Mouse (Mus musculus) heart, adult 8-10 months (tissue): Measurements from ENCODE around the gene Id3. TPM values are rescaled to one million over a fixed set of nuclear protein-coding genes. Genes with fewer than 3 reads are reported as not detected.
A peak's percentile ranks its signal among the peaks of the same experiment; 100 is the strongest.

Experiments used
- DNase-seq: peaks from one replicate; pipeline ENCODE4 v3.0.0; 2022; ENCODE audit warnings: low spot score
- total RNA-seq, 4 experiments: library from RNA; stranded (reverse); gene quantifications; 2 replicates each; pipeline ENCODE4 v1.2.4; 2022

Gene Id3
- total RNA-seq, 4 experiments from 2014 or later: 41.4 to 71.3 (median 61.6) TPM

DNA sequence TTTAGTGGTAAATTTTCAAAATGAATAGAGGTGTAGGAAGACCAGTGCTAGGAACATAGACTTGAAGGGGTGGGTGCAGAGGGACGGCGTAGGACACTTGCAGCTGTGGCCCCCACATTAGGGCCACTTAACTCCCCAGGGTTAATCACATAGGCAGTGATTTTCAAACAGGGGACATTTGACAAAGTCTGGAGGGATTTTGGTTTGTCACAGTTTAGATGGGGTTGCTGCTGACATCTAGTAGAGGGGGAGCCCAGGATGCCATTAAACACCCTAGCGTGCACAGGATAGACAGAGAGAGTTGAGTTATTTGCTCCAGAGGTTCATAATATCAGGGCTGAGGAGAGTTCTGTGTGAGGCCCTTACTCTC, 19.5 kb upstream of the Id3 start:
- no peak for DNase-seq

DNA sequence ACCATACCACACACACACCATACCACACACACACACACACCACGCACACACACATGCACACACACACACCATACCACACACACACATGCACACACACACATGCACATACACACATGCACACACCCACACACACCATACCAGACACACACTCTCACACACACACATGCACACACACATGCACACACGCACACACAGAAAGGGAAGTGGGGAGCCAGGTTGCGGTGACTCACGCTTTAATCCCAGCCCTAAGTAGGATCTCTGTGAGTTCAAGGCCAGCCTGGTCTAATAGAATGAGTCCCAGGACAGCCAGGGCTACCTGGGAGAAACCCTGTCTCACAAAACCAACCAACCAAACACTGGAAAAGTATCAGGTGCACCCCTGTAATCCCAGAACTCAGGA, 18.7 kb upstream of the Id3 start:
- no peak for DNase-seq

DNA sequence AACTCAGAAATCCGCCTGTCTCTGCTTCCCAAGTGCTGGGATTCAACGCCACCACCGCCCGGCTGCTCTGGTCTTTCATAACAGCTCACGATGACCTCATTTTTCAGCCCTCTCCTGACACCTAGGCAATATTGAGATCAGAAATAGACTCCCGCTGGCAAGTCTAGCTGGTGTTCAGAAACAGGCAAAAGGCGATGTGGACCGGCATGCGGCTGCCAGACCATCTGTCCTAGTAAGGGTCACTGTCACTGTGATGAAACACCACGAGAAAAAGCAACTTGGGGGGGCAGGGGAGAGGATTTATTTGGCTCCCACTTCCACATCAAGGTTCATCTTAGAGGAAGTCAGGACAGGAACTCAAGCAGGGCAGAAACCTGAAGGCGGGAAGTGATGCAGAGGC, 17.8 kb upstream of the Id3 start:
- DNase-seq: no peak

DNA sequence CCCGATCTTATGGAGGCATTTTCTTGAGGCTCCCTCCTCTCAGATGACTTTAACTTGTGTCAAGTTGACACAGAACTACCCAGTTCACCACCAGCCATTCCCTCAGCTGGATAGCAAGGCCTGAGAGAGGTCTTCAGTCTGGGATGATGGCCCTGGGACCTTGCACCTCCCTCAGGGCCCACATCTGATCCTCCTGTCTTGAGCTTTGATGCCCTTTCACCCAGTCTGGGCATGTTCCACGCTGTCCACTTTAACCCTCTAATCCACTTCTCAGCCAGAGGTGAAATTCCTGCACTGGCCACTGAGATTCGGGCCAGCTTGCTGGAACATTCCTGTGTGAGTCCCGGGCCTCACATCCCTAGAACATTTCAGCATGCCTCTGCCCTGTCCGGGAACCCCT, 17.3 kb upstream of the Id3 start:
- no peak for DNase-seq

GRCm38 (mm10) chr4:136127670-136128069, 15.6 kb upstream of the Id3 start:
- no peak for DNase-seq

- DNase-seq: no peak
Measured at GRCm38 (mm10) chr4:136129842-136130241, 13.5 kb upstream of the Id3 start.

DNA sequence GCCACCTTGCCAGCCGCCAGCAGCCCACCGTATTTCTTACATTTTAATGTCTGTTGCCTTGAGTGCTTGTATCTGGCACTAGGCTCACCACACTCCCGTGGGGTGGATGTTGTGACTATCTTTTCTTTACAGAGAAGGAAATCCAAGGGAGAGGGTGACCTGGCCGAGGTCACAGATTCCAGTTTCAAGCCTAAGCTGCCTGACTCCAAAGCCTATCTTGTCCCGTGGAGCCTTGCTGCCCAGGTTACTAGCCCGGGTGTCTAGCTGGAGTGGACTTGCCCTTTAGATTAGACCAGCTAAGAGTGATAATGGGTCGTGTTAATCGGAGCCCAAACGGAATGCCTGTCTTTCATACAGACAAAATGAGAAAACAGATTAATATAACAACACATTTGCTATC, 9.5 kb upstream of the Id3 start:
- DNase-seq: no peak

GRCm38 (mm10) chr4:136134418-136134977, 8.8 kb upstream of the Id3 start:
- DNase-seq: no peak

GRCm38 (mm10) chr4:136134978-136135873, 8.1 kb upstream of the Id3 start:
- DNase-seq: no peak

DNA sequence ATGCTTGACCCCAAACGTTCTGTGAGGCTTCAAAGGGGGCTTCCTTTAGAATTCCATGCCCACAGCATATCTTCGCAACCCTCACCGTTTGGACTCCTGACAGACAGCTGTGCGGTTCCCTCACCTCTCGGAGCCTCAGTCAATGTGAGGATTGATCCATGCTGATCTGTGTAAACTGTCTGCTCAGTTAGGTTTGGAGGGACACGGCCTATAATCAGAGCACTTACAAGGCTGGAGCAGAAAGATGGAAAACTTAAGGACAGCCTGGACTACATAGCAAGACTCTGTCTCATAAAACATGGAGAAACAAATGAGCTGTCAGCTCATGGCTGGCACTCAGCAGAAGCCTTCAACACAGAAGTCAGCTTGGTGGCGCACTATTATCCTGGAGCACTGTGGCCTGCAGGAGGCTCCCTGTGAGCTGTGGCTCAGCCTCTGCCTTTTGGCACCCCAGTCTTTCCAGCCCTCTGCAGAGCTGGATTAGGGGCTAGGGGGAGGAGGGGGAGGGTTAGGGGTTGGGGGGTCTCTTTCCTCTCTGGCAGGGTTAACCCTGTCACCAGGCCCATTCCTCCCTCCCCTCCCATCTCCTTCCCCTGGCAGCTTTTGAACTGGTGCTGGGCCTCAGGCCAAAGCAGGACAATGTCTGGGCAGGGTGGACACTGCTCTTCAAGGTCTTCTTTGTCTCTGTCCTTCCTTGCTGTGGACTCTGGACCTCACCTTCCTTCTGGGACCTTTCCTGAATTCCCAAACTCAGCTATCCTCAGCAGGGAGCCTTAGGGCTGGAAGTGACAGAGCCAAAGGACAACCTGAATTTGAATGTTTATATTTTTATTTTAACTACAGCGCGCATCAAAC, 7.2 kb upstream of the Id3 start:
- DNase-seq: no peak

- no peak for DNase-seq
Measured at GRCm38 (mm10) chr4:136139326-136140110, 3.8 kb upstream of the Id3 start.

DNA sequence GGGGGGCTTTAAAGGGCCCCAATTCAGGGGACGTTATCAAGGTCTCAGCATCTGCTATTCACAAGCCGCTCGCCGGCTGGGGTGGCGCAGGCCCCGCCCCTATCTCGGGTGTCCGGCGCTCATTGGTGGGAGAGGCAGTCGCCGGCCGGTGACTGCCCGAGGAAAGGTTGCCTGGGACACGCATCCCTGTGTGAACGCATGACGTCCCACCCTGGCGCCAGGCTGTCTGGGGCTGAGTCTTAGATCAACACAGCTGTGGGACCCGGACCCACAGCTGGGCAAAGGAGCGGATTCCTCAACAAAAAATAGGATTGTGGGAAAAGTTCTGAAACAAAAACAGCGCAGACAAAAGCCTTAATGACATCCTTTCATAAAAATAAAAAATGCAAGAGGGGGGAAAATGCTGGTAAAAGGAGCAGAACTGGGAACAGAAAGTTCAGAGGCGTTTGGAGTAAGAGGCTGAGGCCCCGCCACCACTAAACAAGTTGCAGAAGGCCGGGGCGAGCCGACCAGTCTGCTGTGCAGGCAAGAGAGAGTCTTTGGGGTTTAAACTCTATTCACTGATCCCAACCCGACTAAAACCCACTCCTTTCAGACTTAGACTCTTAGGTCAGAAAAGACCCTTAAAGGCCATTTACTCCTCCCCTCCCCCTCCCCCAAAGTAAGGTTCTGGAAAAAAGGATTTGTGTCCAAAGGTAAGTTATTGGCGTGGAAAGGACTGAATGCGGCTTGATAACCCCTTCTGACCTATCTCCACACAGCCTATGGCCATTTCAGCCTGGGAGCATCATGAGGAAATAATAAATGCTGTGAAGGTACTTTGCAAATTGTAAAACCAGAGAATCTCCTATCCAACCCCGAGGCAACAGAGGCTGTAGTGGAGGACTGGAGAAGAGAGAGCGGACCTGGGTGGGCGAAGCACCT, 2.7 kb upstream of the Id3 start:
- DNase-seq: peak; percentile 95

- DNase-seq: no peak
Measured at GRCm38 (mm10) chr4:136142267-136143192, 767 bp upstream of the Id3 start.

DNA sequence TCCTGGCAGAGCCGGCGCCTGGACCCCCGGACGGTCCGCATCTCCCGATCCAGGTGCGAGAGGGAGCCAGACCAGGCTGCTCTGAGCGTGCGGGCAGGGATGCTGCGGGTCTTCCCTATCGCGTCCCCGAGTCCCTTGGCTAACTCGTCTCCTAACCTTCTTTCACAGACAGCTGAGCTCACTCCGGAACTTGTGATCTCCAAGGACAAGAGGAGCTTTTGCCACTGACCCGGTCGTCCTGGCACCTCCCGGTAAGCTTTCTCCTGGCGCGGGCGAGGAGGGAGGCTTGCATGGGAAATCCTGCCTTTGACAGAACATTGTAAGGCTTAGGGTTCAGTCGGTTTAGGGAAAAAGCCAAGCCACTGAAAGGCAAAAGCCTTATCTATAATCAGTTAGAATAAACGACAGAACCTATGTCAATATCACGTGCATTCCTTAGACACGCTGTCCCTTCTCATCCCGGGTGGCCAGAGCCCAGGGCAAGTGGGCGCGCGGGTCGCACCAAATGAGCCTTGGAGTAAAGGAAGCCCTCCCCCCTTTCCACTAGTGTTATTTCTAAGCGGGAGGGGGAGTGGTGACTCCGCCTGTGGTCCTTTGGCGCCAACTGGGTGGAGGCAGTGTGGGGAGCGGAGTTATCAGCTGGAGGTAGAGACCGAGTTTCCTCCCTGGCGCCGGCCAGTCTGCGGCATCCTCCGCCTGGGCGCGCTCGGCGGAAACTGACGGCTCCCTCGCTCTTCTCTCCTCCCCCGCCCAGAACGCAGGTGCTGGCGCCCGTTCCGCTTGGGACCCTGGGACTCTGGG, 1.0 kb downstream of the Id3 start:
- DNase-seq: peak; percentile 92

- no peak for DNase-seq
Measured at GRCm38 (mm10) chr4:136144927-136145292, 1.6 kb downstream of the Id3 start.

DNA sequence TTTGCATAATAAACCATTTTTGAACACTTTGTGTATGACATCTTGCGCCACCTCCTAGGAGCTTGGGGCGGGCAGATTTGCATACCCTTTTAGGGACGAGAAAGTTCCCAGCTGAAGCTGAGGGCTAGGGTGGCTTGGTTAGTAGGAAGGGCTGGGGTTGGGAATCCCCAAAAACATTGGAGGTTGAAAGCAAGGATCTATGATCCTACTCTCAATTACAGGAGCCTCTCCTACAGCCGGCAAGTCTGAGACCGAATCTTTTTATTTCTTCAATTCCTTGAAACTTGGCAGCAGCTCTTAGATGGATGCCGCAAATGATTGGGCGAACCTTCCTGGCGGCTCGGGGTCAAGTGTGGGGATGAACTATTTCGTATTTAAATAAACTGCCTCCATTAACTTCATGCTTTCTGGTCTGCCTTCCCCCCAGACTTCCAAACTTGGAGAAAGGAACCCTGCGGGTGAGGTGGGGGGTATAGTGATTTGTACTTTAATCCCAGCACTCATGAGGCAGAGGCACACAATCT, 2.1 kb downstream of the Id3 start:
- no peak for DNase-seq

- DNase-seq: no peak
Measured at GRCm38 (mm10) chr4:136145991-136146711, 2.9 kb downstream of the Id3 start.

DNA sequence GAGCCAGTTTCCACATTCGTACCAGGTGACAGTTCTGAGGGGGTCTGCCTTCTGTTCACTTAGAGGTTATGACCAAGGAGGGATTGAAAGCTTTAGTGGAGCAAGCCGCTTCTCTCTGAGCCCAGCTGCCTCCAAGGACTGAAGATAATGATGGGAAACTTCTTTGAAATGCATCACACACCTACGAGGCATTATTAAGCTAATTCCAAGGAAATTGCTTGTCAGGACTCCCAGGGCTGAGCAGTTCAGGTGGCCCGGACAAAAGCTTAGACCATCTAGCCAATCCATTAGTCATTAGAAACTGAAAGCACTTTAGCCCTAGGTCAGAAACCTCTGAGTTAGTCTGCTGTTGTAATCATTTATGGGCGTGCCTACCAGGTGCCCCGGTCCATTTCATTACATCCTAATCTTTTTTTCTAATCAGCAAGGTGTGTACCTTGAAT, 3.4 kb downstream of the Id3 start:
- no peak for DNase-seq
